Mouse (Mus musculus) lung, postnatal 0 days (tissue): Measurements from ENCODE around the gene Ncor1.

Experiments
- CTCF ChIP-seq: IDR thresholded peaks from 2 replicates; pipeline ENCODE4 v1.5.1; 2016; ENCODE audit warnings: antibody characterized with exemption, mild to moderate bottlenecking
- EP300 ChIP-seq: IDR thresholded peaks from 2 replicates; pipeline ENCODE4 v1.6.1; 2016; ENCODE audit warnings: antibody characterized with exemption, mild to moderate bottlenecking, control low read depth

DNA sequence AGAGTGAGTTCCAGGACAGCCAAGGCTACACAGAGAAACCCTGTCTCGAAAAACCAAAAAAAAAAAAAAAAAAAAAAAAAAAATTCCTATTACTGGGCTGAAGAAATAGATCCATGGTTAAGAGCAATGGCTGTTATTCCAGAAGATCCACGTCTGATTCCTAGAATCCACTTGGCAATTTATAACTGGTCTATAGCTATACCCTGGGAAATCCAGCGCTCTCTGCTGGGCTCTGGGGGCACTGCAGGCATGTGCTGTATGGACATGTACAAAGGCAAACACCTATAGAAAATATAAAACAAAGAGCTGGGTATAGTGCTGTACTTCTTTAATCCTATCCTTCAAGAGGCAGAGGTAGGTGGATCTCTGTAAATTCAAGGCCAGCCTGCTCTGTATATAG is 31.2 kb downstream of the Ncor1 start:
- TF ChIP-seq CTCF: peak; percentile 48
- TF ChIP-seq EP300: no peak
